Mouse (Mus musculus): ENCODE measurements around the gene Phospho2. TPM values are rescaled to one million over a fixed set of nuclear protein-coding genes. Genes with fewer than 3 reads are reported as not detected.

The Phospho2 gene
- total and polyA plus RNA-seq, 3 experiments, result 18.2 to 26.8 (median 25.3) TPM

GRCm38 (mm10) chr2:69828031-69828430 is 38.6 kb downstream of the Phospho2 start:
- H3K27me3 ChIP-seq (ENCODE audit: control insufficient read depth, insufficient read depth, low read length), result no peaks in the 10 kb centered on the region
- no peak overlapping the region for H3K27ac ChIP-seq
- no peak for DNase-seq
- H3K4me3 ChIP-seq, result no peak overlapping the region
- no peaks in the 10 kb centered on the region for H3K79me2 ChIP-seq (replicated peaks; ENCODE audit: control insufficient read depth, insufficient read depth, low read length)
- intact Hi-C loops (cut with DNase I), result no loop called here
- H3K4me1 ChIP-seq (ENCODE audit: control insufficient read depth, insufficient read depth, low read length), result no peaks in the 10 kb centered on the region
- TF ChIP-seq CTCF (IDR thresholded peaks at IDR 0.05), result no peak
- no peak for TF ChIP-seq POLR2A (IDR thresholded peaks at IDR 0.05; ENCODE audit: insufficient read depth, low read depth, low read length)
- no peak for TF ChIP-seq EP300 (IDR thresholded peaks at IDR 0.05; ENCODE audit: insufficient read depth, low read depth, low read length)
- 54% methylated on average over 7 of the region's 7 CpGs for WGBS
- no peaks in the 10 kb centered on the region; the same call in 1 of the 2 replicates for H3K36me3 ChIP-seq (ENCODE audit: control insufficient read depth, insufficient read depth, low read length)
- no peak overlapping the region for H3K9ac ChIP-seq (ENCODE audit: low read depth, low read length)

GRCm38 (mm10) chr2:69829680-69830079 is 40.3 kb downstream of the Phospho2 start:
- H3K36me3 ChIP-seq (ENCODE audit: control insufficient read depth, insufficient read depth, low read length), result no peaks in the 10 kb centered on the region
- TF ChIP-seq POLR2A (IDR thresholded peaks at IDR 0.05; ENCODE audit: insufficient read depth, low read depth, low read length), result no peak
- no peak overlapping the region for H3K4me3 ChIP-seq
- H3K27ac ChIP-seq, result no peak overlapping the region
- 68% methylated on average over 2 of the region's 2 CpGs for WGBS
- DNase-seq, result no peak
- H3K27me3 ChIP-seq (ENCODE audit: control insufficient read depth, insufficient read depth, low read length), result no peaks in the 10 kb centered on the region
- H3K9ac ChIP-seq (ENCODE audit: low read depth, low read length), result no peak overlapping the region
- no peaks in the 10 kb centered on the region for H3K79me2 ChIP-seq (replicated peaks; ENCODE audit: control insufficient read depth, insufficient read depth, low read length)
- H3K4me1 ChIP-seq (ENCODE audit: control insufficient read depth, insufficient read depth, low read length), result no peaks in the 10 kb centered on the region
- intact Hi-C loops (cut with DNase I), result no loop called here

GRCm38 (mm10) chr2:69830116-69830515 is 40.7 kb downstream of the Phospho2 start:
- intact Hi-C loops (cut with DNase I), result no loop called here
- Histone ChIP-seq H3K4me1 (ENCODE audit: control insufficient read depth, insufficient read depth, low read length) (no peaks in the 10 kb centered on the region), H3K36me3 (ENCODE audit: control insufficient read depth, insufficient read depth, low read length) (no peaks in the 10 kb centered on the region), H3K9ac (ENCODE audit: low read depth, low read length) (no peak overlapping the region), H3K79me2 (replicated peaks; ENCODE audit: control insufficient read depth, insufficient read depth, low read length) (no peaks in the 10 kb centered on the region), H3K4me3 (no peak overlapping the region), H3K27ac (no peak overlapping the region), H3K27me3 (ENCODE audit: control insufficient read depth, insufficient read depth, low read length) (no peaks in the 10 kb centered on the region)
- DNase-seq, result no peak
- WGBS, result 73% methylated on average over 8 of the region's 8 CpGs
- TF ChIP-seq CTCF (IDR thresholded peaks at IDR 0.05) (no peak), EP300 (IDR thresholded peaks at IDR 0.05; ENCODE audit: insufficient read depth, low read depth, low read length) (no peak), POLR2A (IDR thresholded peaks at IDR 0.05; ENCODE audit: insufficient read depth, low read depth, low read length) (no peak)

- WGBS, result 85% methylated on average over 7 of the region's 7 CpGs
- Histone ChIP-seq H3K9ac (ENCODE audit: low read depth, low read length) (no peak overlapping the region), H3K4me1 (ENCODE audit: control insufficient read depth, insufficient read depth, low read length) (no peaks in the 10 kb centered on the region), H3K27ac (no peak overlapping the region), H3K36me3 (ENCODE audit: control insufficient read depth, insufficient read depth, low read length) (no peaks in the 10 kb centered on the region), H3K27me3 (ENCODE audit: control insufficient read depth, insufficient read depth, low read length) (no peaks in the 10 kb centered on the region), H3K79me2 (replicated peaks; ENCODE audit: control insufficient read depth, insufficient read depth, low read length) (no peaks in the 10 kb centered on the region), H3K4me3 (no peak overlapping the region)
- TF ChIP-seq CTCF (IDR thresholded peaks at IDR 0.05), result no peak
- TF ChIP-seq EP300 (IDR thresholded peaks at IDR 0.05; ENCODE audit: insufficient read depth, low read depth, low read length), result no peak
- no peak for TF ChIP-seq POLR2A (IDR thresholded peaks at IDR 0.05; ENCODE audit: insufficient read depth, low read depth, low read length)
- intact Hi-C loops (cut with DNase I), result no loop called here
- DNase-seq, result no peak
Measured at GRCm38 (mm10) chr2:69837244-69837967, 48.0 kb downstream of the Phospho2 start.

- TF ChIP-seq EP300 (IDR thresholded peaks at IDR 0.05; ENCODE audit: insufficient read depth, low read depth, low read length), result no peak
- no peak for TF ChIP-seq POLR2A (IDR thresholded peaks at IDR 0.05; ENCODE audit: insufficient read depth, low read depth, low read length)
- TF ChIP-seq CTCF (IDR thresholded peaks at IDR 0.05), result no peak
- Histone ChIP-seq H3K79me2 (replicated peaks; ENCODE audit: control insufficient read depth, insufficient read depth, low read length) (no peaks in the 10 kb centered on the region), H3K9ac (ENCODE audit: low read depth, low read length) (no peak overlapping the region), H3K27ac (no peak overlapping the region), H3K36me3 (ENCODE audit: control insufficient read depth, insufficient read depth, low read length) (no peaks in the 10 kb centered on the region), H3K4me1 (ENCODE audit: control insufficient read depth, insufficient read depth, low read length) (no peaks in the 10 kb centered on the region), H3K27me3 (ENCODE audit: control insufficient read depth, insufficient read depth, low read length) (no peaks in the 10 kb centered on the region), H3K4me3 (no peak overlapping the region)
- 40% methylated on average over 3 of the region's 3 CpGs for WGBS
- intact Hi-C loops (cut with DNase I), result no loop called here
- DNase-seq, result no peak
Measured at GRCm38 (mm10) chr2:69837996-69838395, 48.6 kb downstream of the Phospho2 start.

- no peak overlapping the region for H3K4me3 ChIP-seq
- no peaks in the 10 kb centered on the region for H3K36me3 ChIP-seq (ENCODE audit: control insufficient read depth, insufficient read depth, low read length)
- H3K4me1 ChIP-seq (ENCODE audit: control insufficient read depth, insufficient read depth, low read length), result no peaks in the 10 kb centered on the region
- intact Hi-C loops (cut with DNase I), result no loop called here
- H3K79me2 ChIP-seq (replicated peaks; ENCODE audit: control insufficient read depth, insufficient read depth, low read length), result no peaks in the 10 kb centered on the region
- TF ChIP-seq EP300 (IDR thresholded peaks at IDR 0.05; ENCODE audit: insufficient read depth, low read depth, low read length), result no peak
- TF ChIP-seq CTCF (IDR thresholded peaks at IDR 0.05), result no peak
- no peak for TF ChIP-seq POLR2A (IDR thresholded peaks at IDR 0.05; ENCODE audit: insufficient read depth, low read depth, low read length)
- DNase-seq, result no peak
- no peaks in the 10 kb centered on the region for H3K27me3 ChIP-seq (ENCODE audit: control insufficient read depth, insufficient read depth, low read length)
- H3K27ac ChIP-seq, result no peak overlapping the region
- no peak overlapping the region for H3K9ac ChIP-seq (ENCODE audit: low read depth, low read length)
Measured at GRCm38 (mm10) chr2:69838707-69839106, 49.3 kb downstream of the Phospho2 start.

Measured in heart, adult 2 months (tissue).